Mouse (Mus musculus): ENCODE measurements around the gene Tet3.

DNA sequence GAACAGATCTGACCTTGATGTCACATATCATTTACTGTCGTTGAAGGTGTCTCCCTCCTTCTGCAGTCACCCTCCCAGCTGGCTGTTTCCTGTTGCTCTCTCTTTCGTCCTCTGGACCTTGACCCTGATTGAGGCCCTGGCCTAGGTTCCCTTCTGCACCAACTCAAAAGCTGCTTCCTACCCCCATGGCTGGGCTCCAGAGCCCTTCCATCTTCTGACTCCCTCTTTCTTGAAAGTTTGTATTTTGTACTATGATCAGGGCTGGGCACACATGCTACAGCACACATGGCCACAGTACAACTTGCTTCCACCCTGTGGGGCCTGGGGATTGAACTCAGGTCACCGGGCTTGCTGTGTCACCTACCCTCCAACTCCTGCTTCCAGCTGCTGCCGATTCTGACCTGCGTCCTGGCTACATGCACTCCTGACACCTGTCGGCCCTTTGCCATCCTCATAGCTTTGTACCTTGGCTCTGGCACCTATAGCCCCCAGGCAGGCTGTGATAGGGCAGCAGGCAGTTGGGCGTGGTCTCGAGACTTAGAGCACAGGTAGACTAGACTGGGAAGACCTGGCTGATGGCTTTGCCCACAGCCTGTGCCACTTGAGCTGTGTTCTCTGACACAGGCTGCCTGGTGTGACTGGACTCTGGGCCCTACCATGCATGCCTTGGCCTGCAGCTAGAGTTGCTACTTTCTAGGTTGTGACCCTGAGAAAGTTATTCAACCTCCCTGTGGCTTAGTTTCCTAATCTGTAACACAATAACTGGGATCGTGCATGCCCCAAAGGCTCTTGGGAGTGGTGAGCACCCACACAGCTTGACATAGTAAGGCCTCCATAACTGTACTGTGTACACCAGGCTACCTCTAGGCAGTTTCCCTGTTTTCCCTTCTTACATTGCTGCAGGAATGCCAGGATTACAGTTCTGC, 103.8 kb downstream of the Tet3 start:
- TF ChIP-seq CTCF (IDR thresholded peaks at IDR 0.05; ENCODE audit: extremely low read depth, insufficient read length, insufficient replicate concordance, low read depth, low read length) (no peak), POLR2A (IDR thresholded peaks at IDR 0.05; ENCODE audit: low read depth, low read length) (no peak)
